Mouse (Mus musculus) midbrain, postnatal 0 days (tissue): Measurements from ENCODE around the gene Dcun1d1. TPM values are rescaled to one million over a fixed set of nuclear protein-coding genes. Genes with fewer than 3 reads are reported as not detected.

Experiments used
- ATAC-seq: fragments of 200-750 bp; cut with Nextera tagmentation; 2 replicates; pipeline ENCODE4 v1.8.0; 2017; ENCODE audit warnings: moderate number of reproducible peaks, mild to moderate bottlenecking, moderate TSS enrichment, moderate library complexity; ENCODE audit not compliant: low FRiP score
- DNase-seq: peaks from one replicate; pipeline ENCODE4 v3.0.0-alpha.2; 2015; ENCODE audit warnings: low spot score
- H3K27ac ChIP-seq: fragments of 300-500 bp; sonication (generic); 2 replicates; pipeline ENCODE4 v1.5.1; 2014; ENCODE audit warnings: low read depth, mild to moderate bottlenecking, low read length, mixed read lengths
- H3K27me3 ChIP-seq: fragments of 300-500 bp; sonication (generic); 2 replicates; pipeline ENCODE4 v1.6.1; 2014; ENCODE audit warnings: low read length, control low read depth, mixed read lengths; ENCODE audit not compliant: insufficient read depth
- H3K36me3 ChIP-seq: fragments of 300-500 bp; sonication (generic); 2 replicates; pipeline ENCODE4 v1.6.1; 2014; ENCODE audit warnings: low read length, control low read depth, mixed read lengths; ENCODE audit not compliant: insufficient read depth
- H3K4me1 ChIP-seq: fragments of 300-500 bp; sonication (generic); 2 replicates; pipeline ENCODE4 v1.6.1; 2014; ENCODE audit warnings: mild to moderate bottlenecking, control low read depth, antibody characterized with exemption, low read length, mixed read lengths; ENCODE audit not compliant: insufficient read depth
- H3K4me2 ChIP-seq: fragments of 300-500 bp; sonication (generic); 2 replicates; pipeline ENCODE4 v1.6.1; 2014; ENCODE audit warnings: low read depth, mild to moderate bottlenecking, low read length, mixed read lengths; ENCODE audit not compliant: poor library complexity, severe bottlenecking
- H3K4me3 ChIP-seq: fragments of 300-500 bp; sonication (generic); 2 replicates; pipeline ENCODE4 v1.5.1; 2014; ENCODE audit warnings: low read depth, mild to moderate bottlenecking, low read length, moderate library complexity
- H3K9ac ChIP-seq: fragments of 300-500 bp; sonication (generic); replicated peaks from 2 replicates; pipeline ENCODE4 v1.6.1; 2014; ENCODE audit warnings: mild to moderate bottlenecking, low read length, moderate library complexity, mixed read lengths; ENCODE audit not compliant: poor library complexity, severe bottlenecking
- H3K9me3 ChIP-seq: fragments of 300-500 bp; sonication (generic); 2 replicates; pipeline ENCODE4 v1.6.1; 2016; ENCODE audit warnings: low read length, control low read depth
- CTCF ChIP-seq: IDR thresholded peaks from 2 replicates; pipeline ENCODE4 v1.5.1; 2016; ENCODE audit warnings: antibody characterized with exemption, mild to moderate bottlenecking
- WGBS: fragments of 180-500 bp; shearing (Covaris S2); extraction: QIAGEN DNeasy Blood & Tissue Kit; methylation state at CpG from one replicate; pipeline ENCODE4 v1.1.7; 2014; 5-methylcytosine and 5-hydroxymethylcytosine counted together
- polyA plus RNA-seq: library from polyadenylated mRNA; unstranded; fragments of >200 nt; fragmentation: Nextera tagmentation; extraction: Ambion mirVana; gene quantifications from 2 replicates; pipeline ENCODE4 v1.2.1, GENCODE M21; 2015
- total RNA-seq: library from RNA; depleted of rRNA; stranded (reverse); fragments of >200 nt; gene quantifications from 2 replicates; pipeline ENCODE4 v1.2.3, GENCODE M21; 2014

Dcun1d1 gene
- total and polyA plus RNA-seq, 2 experiments from 2014 or later, result 62.0 to 108 TPM

DNA sequence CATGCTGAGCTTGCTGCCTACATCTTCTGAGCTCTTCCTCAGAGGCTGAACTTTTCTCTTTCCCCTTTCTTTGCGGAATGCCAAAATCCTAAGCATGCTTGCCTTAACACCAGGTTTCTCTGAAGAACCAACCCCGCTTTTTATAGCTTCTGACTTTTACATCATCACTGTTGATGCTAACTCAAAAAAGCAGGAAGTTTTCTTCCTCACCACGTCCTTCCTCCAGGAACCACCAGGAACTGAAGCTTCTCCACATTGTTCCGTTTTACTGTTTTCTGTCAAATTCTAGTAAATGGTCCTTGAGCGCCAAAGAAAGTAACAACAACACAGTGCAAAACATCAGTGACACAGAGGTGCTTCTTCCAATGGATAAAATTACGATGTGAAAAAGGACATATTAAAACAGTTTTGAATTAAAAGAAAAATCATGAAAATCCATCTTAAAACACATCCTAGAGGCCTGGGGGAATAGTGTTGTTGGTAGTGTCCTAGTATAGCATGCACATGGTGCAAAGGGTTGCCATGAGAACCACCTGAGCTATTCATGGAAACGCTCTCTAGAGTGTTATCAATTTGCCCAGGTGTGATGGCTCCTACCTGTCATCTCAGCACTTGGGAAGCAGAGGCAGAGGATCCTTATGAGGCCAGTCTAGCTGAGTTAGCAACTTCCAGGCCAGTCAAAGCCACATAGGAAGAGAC is 28.1 kb downstream of the Dcun1d1 start:
- Histone ChIP-seq H3K4me2 (no peak overlapping the region), H3K27me3 (no peaks in the 10 kb centered on the region), H3K27ac (no peak overlapping the region), H3K36me3 (no peaks in the 10 kb centered on the region), H3K4me1 (no peaks in the 10 kb centered on the region), H3K4me3 (no peak overlapping the region), H3K9ac (no peak overlapping the region), H3K9me3 (no peaks in the 10 kb centered on the region)
- DNase-seq, result no peak
- 91% methylated on average over 7 of the region's 7 CpGs for WGBS
- no peak for TF ChIP-seq CTCF
- no peak for ATAC-seq

GRCm38 (mm10) chr3:35900555-35901204 is 36.6 kb downstream of the Dcun1d1 start:
- DNase-seq (no peak), ATAC-seq (no peak)
- no peak overlapping the region for H3K4me3 ChIP-seq
- no peak for TF ChIP-seq CTCF
- H3K9me3 ChIP-seq, result no peaks in the 10 kb centered on the region
- no peak overlapping the region for H3K27ac ChIP-seq
- no peaks in the 10 kb centered on the region; the same call in 1 of the 2 replicates for H3K36me3 ChIP-seq
- no peak overlapping the region for H3K9ac ChIP-seq
- H3K4me2 ChIP-seq, result no peak overlapping the region
- no peaks in the 10 kb centered on the region for H3K4me1 ChIP-seq
- H3K27me3 ChIP-seq, result no peaks in the 10 kb centered on the region
- 78% methylated on average over 5 of the region's 5 CpGs for WGBS

DNA sequence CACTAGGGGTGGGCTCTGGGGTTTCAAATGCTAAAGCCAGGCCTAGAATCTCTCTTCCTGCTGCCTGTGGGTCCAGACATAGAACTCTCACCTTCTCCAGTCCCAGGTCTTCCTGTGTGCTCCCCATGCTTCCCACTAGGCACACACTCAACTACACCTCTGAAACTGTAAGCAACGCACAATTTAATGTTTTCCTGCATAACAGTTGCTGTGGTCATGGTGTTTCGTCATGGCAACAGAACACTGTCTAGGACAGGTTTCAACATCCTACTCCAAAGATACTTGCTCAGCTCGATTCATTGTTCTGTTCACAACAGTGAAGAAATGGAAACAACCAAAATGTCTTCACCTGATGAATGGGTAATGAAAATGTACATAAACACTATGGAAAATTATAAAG is 38.1 kb downstream of the Dcun1d1 start:
- Histone ChIP-seq H3K4me2 (no peak overlapping the region), H3K27me3 (no peaks in the 10 kb centered on the region), H3K4me3 (no peak overlapping the region), H3K36me3 (no peaks in the 10 kb centered on the region; the same call in 1 of the 2 replicates), H3K27ac (no peak overlapping the region), H3K4me1 (no peaks in the 10 kb centered on the region), H3K9ac (no peak overlapping the region), H3K9me3 (no peaks in the 10 kb centered on the region)
- ATAC-seq (no peak), DNase-seq (no peak)
- TF ChIP-seq CTCF, result no peak
- WGBS, result 95% methylated on average over 3 of the region's 3 CpGs

DNA sequence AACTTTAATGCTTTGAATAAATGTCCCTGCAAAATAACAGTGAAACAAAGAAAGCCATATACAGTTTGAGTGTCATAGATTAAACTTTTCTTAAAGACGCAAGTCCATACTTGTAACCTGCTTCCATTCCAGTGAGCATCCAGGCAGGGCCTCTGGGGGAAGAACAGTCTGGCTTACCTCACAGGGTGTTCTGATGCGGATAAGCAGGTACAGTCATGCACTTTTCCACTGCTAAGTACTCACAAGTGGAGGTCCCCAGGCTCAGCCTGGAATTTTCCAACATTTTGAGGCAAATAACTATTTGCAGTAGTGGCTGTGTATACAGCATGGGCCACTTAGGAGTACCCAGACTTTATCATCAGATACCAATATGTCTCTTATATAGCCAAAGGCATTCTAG is 39.3 kb downstream of the Dcun1d1 start:
- no peak for TF ChIP-seq CTCF
- DNase-seq, result no peak
- Histone ChIP-seq H3K4me3 (no peak overlapping the region), H3K27me3 (no peaks in the 10 kb centered on the region), H3K4me2 (no peak overlapping the region), H3K27ac (no peak overlapping the region), H3K36me3 (no peaks in the 10 kb centered on the region; the same call in 1 of the 2 replicates), H3K9ac (no peak overlapping the region), H3K4me1 (no peaks in the 10 kb centered on the region), H3K9me3 (no peaks in the 10 kb centered on the region)
- WGBS, result 96% methylated on average over 2 of the region's 2 CpGs
- no peak for ATAC-seq

DNA sequence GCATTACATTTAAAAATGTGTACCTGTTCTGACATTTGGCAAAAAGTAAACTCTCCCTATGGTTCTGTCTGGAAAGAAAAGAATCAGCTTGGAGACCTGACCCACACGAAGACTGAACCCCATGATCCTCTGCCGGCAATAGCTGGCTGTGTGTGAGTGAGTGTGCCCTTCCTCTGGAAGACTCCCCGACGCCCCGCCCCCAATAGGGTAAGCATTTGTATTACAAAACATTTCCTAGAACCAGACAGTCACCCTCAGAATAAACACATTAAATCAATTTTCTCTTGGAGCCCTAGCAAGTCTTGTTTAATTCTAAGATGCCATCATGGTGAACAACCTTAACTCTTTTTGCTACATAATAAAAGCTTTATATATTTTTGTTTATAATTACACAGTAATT is 44.1 kb downstream of the Dcun1d1 start:
- TF ChIP-seq CTCF, result no peak
- H3K27me3 ChIP-seq, result no peaks in the 10 kb centered on the region
- 86% methylated on average over 5 of the region's 5 CpGs for WGBS
- H3K4me2 ChIP-seq, result no peak overlapping the region
- peaks cover 8% of the 10 kb centered on the region; the same call in 1 of the 2 replicates for H3K36me3 ChIP-seq
- H3K4me1 ChIP-seq, result no peaks in the 10 kb centered on the region
- no peaks in the 10 kb centered on the region for H3K9me3 ChIP-seq
- no peak overlapping the region for H3K4me3 ChIP-seq
- no peak for DNase-seq
- no peak for ATAC-seq
- no peak overlapping the region for H3K27ac ChIP-seq
- no peak overlapping the region for H3K9ac ChIP-seq

GRCm38 (mm10) chr3:35891123-35891522 is 46.1 kb downstream of the Dcun1d1 start:
- H3K9me3 ChIP-seq, result no peaks in the 10 kb centered on the region
- no peaks in the 10 kb centered on the region for H3K27me3 ChIP-seq
- no peak for ATAC-seq
- H3K4me3 ChIP-seq, result no peak overlapping the region
- H3K36me3 ChIP-seq, result peaks cover 8% of the 10 kb centered on the region; the same call in 1 of the 2 replicates
- H3K4me1 ChIP-seq, result no peaks in the 10 kb centered on the region
- H3K4me2 ChIP-seq, result no peak overlapping the region
- no peak overlapping the region for H3K27ac ChIP-seq
- TF ChIP-seq CTCF, result no peak
- no peak overlapping the region for H3K9ac ChIP-seq
- DNase-seq, result no peak
- 92% methylated on average over 4 of the region's 4 CpGs for WGBS
